Mouse (Mus musculus) mouse trophoblast stem cell (cell line): ENCODE data around the gene Lhfp.

Source experiments
- in situ Hi-C, 2 experiments: fragments of 300-500 bp; cut with MseI, MboI; formaldehyde crosslinking; loops; 2 replicates in 1 of 2; 3 replicates in 1 of 2; pipeline ENCODE4 v1.15.1; 2025

Lhfp gene

DNA sequence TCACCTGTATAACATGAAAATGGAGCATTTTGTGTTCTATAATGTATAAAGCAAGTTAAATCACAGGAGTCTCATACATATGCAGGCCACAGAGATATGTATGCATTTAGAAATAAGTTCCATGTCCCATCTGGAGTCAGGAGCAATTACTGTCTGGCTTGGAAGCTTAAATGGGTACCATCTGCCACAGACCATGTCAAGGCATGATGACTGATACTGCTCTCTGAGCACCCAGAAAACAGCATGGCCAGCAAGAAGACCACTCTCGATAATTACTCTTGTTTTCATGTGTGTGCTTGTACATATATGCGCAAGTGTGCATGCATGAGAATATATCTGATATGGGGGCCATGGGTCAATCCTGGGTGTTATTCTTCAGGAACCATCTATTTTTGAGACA is 269.3 kb downstream of the Lhfp start:
- in situ Hi-C loops, result no loop called here
